Comparison of ENCODE assay signal across 17 mouse cellular contexts in genomic region chr7:109069641-109070040, GRCm38 (mm10). TPM values are rescaled to one million over a fixed set of nuclear protein-coding genes. Genes with fewer than 3 reads are reported as not detected.
"Had no signal": no experiment of that assay in that cellular context is flagged by ENCODE, and none has a peak within 500 bp of the region (broad histone marks: within the 10 kb centered on the region; RNA-seq: fewer than 3 reads in every experiment).

No protein-coding gene starts in this region.

- H3K9me3 ChIP-seq: lung, embryonic 15.5 days; megakaryocyte, embryonic 14.5 days; midbrain, embryonic 13.5 days; midbrain, embryonic 15.5 days; neural tube, embryonic 12.5 days; stomach, embryonic 15.5 days had no signal

- H3K4me2 ChIP-seq: lung, embryonic 15.5 days; midbrain, embryonic 11.5 days; midbrain, embryonic 13.5 days; midbrain, embryonic 15.5 days; neural tube, embryonic 12.5 days; stomach, embryonic 15.5 days had no signal

- DNase-seq: liver, postnatal 0 days; lung, adult 2 months; lung, postnatal 10 days; lung, postnatal 36 days; right cerebral cortex, postnatal 14 days; thymus, postnatal 14 days; thymus, postnatal 36 days had no signal

- H3K27ac ChIP-seq: lung, embryonic 15.5 days; macrophage; midbrain, embryonic 13.5 days; midbrain, embryonic 15.5 days; neural tube, embryonic 12.5 days; stomach, embryonic 15.5 days; stomach, postnatal 0 days had no signal

- ATAC-seq: liver, postnatal 0 days; midbrain, embryonic 13.5 days; midbrain, embryonic 15.5 days had no signal

- H3K4me1 ChIP-seq: lung, embryonic 15.5 days; megakaryocyte, embryonic 14.5 days; midbrain, embryonic 13.5 days; midbrain, embryonic 15.5 days; neural tube, embryonic 12.5 days had no signal

- H3K4me3 ChIP-seq: lung, embryonic 15.5 days; megakaryocyte, embryonic 14.5 days; midbrain, embryonic 13.5 days; midbrain, embryonic 15.5 days; neural tube, embryonic 12.5 days; stomach, embryonic 15.5 days had no signal

- H3K36me3 ChIP-seq: lung, embryonic 15.5 days; midbrain, embryonic 13.5 days; midbrain, embryonic 15.5 days; neural tube, embryonic 12.5 days; stomach, embryonic 15.5 days had no signal

- H3K9ac ChIP-seq: liver, postnatal 0 days; lung, embryonic 15.5 days; midbrain, embryonic 13.5 days; midbrain, embryonic 15.5 days; neural tube, embryonic 12.5 days; stomach, embryonic 15.5 days had no signal

- H3K27me3 ChIP-seq: lung, embryonic 15.5 days; megakaryocyte, embryonic 14.5 days; midbrain, embryonic 13.5 days; midbrain, embryonic 15.5 days; neural tube, embryonic 12.5 days; stomach, embryonic 15.5 days had no signal

RNA-seq across cellular contexts. Expression of gene Ric3, which starts 13.5 kb away (rescaled TPM):
- total RNA-seq: monocyte, adult 5-6 weeks had no signal
